Mouse (Mus musculus): ENCODE measurements around the gene Mylk2. TPM values are rescaled to one million over a fixed set of nuclear protein-coding genes. Genes with fewer than 3 reads are reported as not detected.

Gene Mylk2
- polyA plus RNA-seq, 1 experiment from 2014 or later, result not detected

DNA sequence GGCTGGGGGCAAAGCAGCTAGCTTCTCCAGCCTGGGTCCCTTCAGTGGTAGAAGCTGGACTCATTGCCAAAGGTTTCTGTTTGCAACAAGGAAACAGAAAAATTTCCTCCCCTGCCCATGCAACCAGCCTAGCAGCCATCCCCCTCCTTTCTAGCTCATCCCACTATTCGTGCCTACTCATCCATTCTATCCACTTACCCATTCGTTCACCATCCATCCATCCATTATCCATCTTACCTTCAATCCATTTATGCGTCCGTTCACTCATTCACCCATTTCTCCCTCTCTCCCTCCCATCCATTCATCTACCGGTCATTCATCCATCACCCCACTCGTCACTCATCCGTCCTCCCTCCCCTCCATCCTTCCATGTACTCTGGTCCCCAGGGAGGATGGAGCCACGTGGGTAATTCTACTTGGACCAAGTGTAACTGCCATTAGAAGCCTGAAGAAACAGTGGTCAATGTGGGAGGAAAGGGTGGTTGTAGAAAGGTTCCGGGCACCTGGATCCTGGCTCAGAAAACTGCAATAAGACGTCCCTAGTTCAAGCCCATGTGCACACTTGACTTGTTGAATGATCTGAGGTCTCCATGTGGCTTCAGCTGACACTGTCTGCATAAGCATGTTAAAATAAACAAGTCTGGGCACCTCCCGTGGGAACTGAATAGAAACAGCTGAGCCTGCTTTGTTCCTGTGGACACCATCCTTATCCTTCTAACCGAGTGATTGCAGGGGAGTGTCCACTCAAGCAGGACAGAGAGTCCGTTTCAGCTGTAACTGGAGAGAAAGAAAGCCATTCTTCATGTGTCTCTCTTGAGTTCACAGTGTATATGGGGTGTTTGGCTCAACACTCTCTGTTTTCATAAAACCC lies 40.9 kb downstream of the Mylk2 start:
- DNase-seq (ENCODE audit: low spot score), result peak; percentile 63
- Histone ChIP-seq H3K4me3 (ENCODE audit: low read depth, low read length) (peak overlapping the region; percentile 67), H3K9ac (ENCODE audit: low read depth, low read length) (peak overlapping the region; percentile 79), H3K4me2 (replicated peaks; ENCODE audit: low read depth, low read length) (peak overlapping the region; percentile 95), H3K9me3 (ENCODE audit: control insufficient read depth, low read length) (no peaks in the 10 kb centered on the region), H3K27me3 (ENCODE audit: control insufficient read depth, insufficient read depth, low read length) (peaks cover 13% of the 10 kb centered on the region), H3K27ac (ENCODE audit: low read depth, low read length) (peak overlapping the region; percentile 53; the same call in 1 of the 2 replicates), H3K36me3 (ENCODE audit: control insufficient read depth, insufficient read depth, low read length) (no peaks in the 10 kb centered on the region), H3K4me1 (replicated peaks; ENCODE audit: control insufficient read depth, insufficient read depth, low read length) (peaks cover 6% of the 10 kb centered on the region; the same call in 1 of the 2 replicates)
- 13% methylated on average over 13 of the region's 13 CpGs for WGBS
- ATAC-seq (ENCODE audit: low FRiP score), result peak; percentile 56

GRCm38 (mm10) chr2:152958116-152958515 lies 47.0 kb downstream of the Mylk2 start:
- no peaks in the 10 kb centered on the region; the same call in 1 of the 2 replicates for H3K27me3 ChIP-seq (ENCODE audit: control insufficient read depth, insufficient read depth, low read length)
- no peaks in the 10 kb centered on the region for H3K4me1 ChIP-seq (replicated peaks; ENCODE audit: control insufficient read depth, insufficient read depth, low read length)
- WGBS, result 83% methylated on average over 3 of the region's 3 CpGs
- no peak overlapping the region for H3K9ac ChIP-seq (ENCODE audit: low read depth, low read length)
- no peak overlapping the region for H3K4me3 ChIP-seq (ENCODE audit: low read depth, low read length)
- H3K9me3 ChIP-seq (ENCODE audit: control insufficient read depth, low read length), result no peaks in the 10 kb centered on the region
- no peak overlapping the region for H3K4me2 ChIP-seq (replicated peaks; ENCODE audit: low read depth, low read length)
- no peak for DNase-seq (ENCODE audit: low spot score)
- no peaks in the 10 kb centered on the region for H3K36me3 ChIP-seq (ENCODE audit: control insufficient read depth, insufficient read depth, low read length)
- ATAC-seq (ENCODE audit: low FRiP score), result no peak
- H3K27ac ChIP-seq (ENCODE audit: low read depth, low read length), result no peak overlapping the region

GRCm38 (mm10) chr2:152962091-152962793 lies 51.1 kb downstream of the Mylk2 start, which contains the start of gene Ttll9:
Gene Ttll9, plus strand, starts transcription at chr2:152962485.
- DNase-seq (ENCODE audit: low spot score) (peak; percentile 88), ATAC-seq (ENCODE audit: low FRiP score) (peak; percentile 95)
- H3K4me3 ChIP-seq (ENCODE audit: low read depth, low read length), result peak within 1 kb of the TSS; percentile 41
- WGBS, result 2% methylated on average over 34 of the region's 34 CpGs
- peak within 1 kb of the TSS; percentile 62 for H3K4me2 ChIP-seq (replicated peaks; ENCODE audit: low read depth, low read length)
- no peaks in the 10 kb centered on the region for H3K4me1 ChIP-seq (replicated peaks; ENCODE audit: control insufficient read depth, insufficient read depth, low read length)
- H3K27me3 ChIP-seq (ENCODE audit: control insufficient read depth, insufficient read depth, low read length), result no peaks in the 10 kb centered on the region
- H3K9ac ChIP-seq (ENCODE audit: low read depth, low read length), result peak within 1 kb of the TSS; percentile 48; the same call in 1 of the 2 replicates
- H3K9me3 ChIP-seq (ENCODE audit: control insufficient read depth, low read length), result no peaks in the 10 kb centered on the region
- H3K27ac ChIP-seq (ENCODE audit: low read depth, low read length), result no peak within 1 kb of the TSS
- H3K36me3 ChIP-seq (ENCODE audit: control insufficient read depth, insufficient read depth, low read length), result no peaks in the 10 kb centered on the region

- Histone ChIP-seq H3K27ac (ENCODE audit: low read depth, low read length) (no peak overlapping the region), H3K9me3 (ENCODE audit: control insufficient read depth, low read length) (no peaks in the 10 kb centered on the region), H3K27me3 (ENCODE audit: control insufficient read depth, insufficient read depth, low read length) (no peaks in the 10 kb centered on the region), H3K36me3 (ENCODE audit: control insufficient read depth, insufficient read depth, low read length) (no peaks in the 10 kb centered on the region), H3K4me3 (ENCODE audit: low read depth, low read length) (no peak overlapping the region), H3K4me2 (replicated peaks; ENCODE audit: low read depth, low read length) (no peak overlapping the region), H3K9ac (ENCODE audit: low read depth, low read length) (no peak overlapping the region), H3K4me1 (replicated peaks; ENCODE audit: control insufficient read depth, insufficient read depth, low read length) (no peaks in the 10 kb centered on the region)
- 83% methylated on average over 4 of the region's 4 CpGs for WGBS
- no peak for ATAC-seq (ENCODE audit: low FRiP score)
- DNase-seq (ENCODE audit: low spot score), result no peak
These were observed 54.4 kb downstream of the Mylk2 start for GRCm38 (mm10) chr2:152965555-152965954.

Other genes with a start within 250 kb of the Mylk2 start
- 124 and 138 TPM in 2 replicates for gene H13, start 241.9 kb upstream of the Mylk2 start, polyA plus RNA-seq (2014; fragmentation: Nextera tagmentation; extraction: Ambion mirVana)
- gene Mcts2, start 224.3 kb upstream of the Mylk2 start, polyA plus RNA-seq (2014; fragmentation: Nextera tagmentation; extraction: Ambion mirVana), result 43.9 and 48.5 TPM in 2 replicates
- gene Id1, start 175.1 kb upstream of the Mylk2 start, polyA plus RNA-seq (2014; fragmentation: Nextera tagmentation; extraction: Ambion mirVana), result 166 and 168 TPM in 2 replicates
- 4.1 and 4.4 TPM in 2 replicates for gene Cox4i2, start 157.2 kb upstream of the Mylk2 start, polyA plus RNA-seq (2014; fragmentation: Nextera tagmentation; extraction: Ambion mirVana)
- 129 and 134 TPM in 2 replicates for gene Bcl2l1, start 79.6 kb upstream of the Mylk2 start, polyA plus RNA-seq (2014; fragmentation: Nextera tagmentation; extraction: Ambion mirVana)
- 139 and 140 TPM in 2 replicates for gene Tpx2, start 63.4 kb upstream of the Mylk2 start, polyA plus RNA-seq (2014; fragmentation: Nextera tagmentation; extraction: Ambion mirVana)
- gene Foxs1, start 21.9 kb downstream of the Mylk2 start, polyA plus RNA-seq (2014; fragmentation: Nextera tagmentation; extraction: Ambion mirVana), result 1.7 and 1.9 TPM in 2 replicates
- 1.4 and 2.3 TPM in 2 replicates for gene Dusp15, start 40.3 kb downstream of the Mylk2 start, polyA plus RNA-seq (2014; fragmentation: Nextera tagmentation; extraction: Ambion mirVana)
- gene Ttll9, start 51.1 kb downstream of the Mylk2 start, polyA plus RNA-seq (2014; fragmentation: Nextera tagmentation; extraction: Ambion mirVana), result 1.4 and 1.7 TPM in 2 replicates
- gene Pdrg1, start 104.1 kb downstream of the Mylk2 start, polyA plus RNA-seq (2014; fragmentation: Nextera tagmentation; extraction: Ambion mirVana), result 71.1 and 96.5 TPM in 2 replicates
- gene Xkr7, start 120.5 kb downstream of the Mylk2 start, polyA plus RNA-seq (2014; fragmentation: Nextera tagmentation; extraction: Ambion mirVana), result 0.45 and 0.81 TPM in 2 replicates
- 2.1 and 2.2 TPM in 2 replicates for gene Ccm2l, start 154.6 kb downstream of the Mylk2 start, polyA plus RNA-seq (2014; fragmentation: Nextera tagmentation; extraction: Ambion mirVana)
- 2.0 and 2.4 TPM in 2 replicates for gene Hck, start 197.1 kb downstream of the Mylk2 start, polyA plus RNA-seq (2014; fragmentation: Nextera tagmentation; extraction: Ambion mirVana)
- 77.9 and 82.9 TPM in 2 replicates for gene Tm9sf4, start 250.0 kb downstream of the Mylk2 start, polyA plus RNA-seq (2014; fragmentation: Nextera tagmentation; extraction: Ambion mirVana)